Mouse (Mus musculus): ENCODE measurements around the gene Ube2e2. TPM values are rescaled to one million over a fixed set of nuclear protein-coding genes. Genes with fewer than 3 reads are reported as not detected.
"Not testable (repeated sequence)": the region's sequence is repeated elsewhere in the genome, so short reads cannot be mapped to it uniquely, and the experiment has no call there.

The Ube2e2 gene
- polyA plus RNA-seq, 1 experiment from 2014 or later, result 87.6 TPM

GRCm38 (mm10) chr14:18547541-18547940 lies 346.5 kb downstream of the Ube2e2 start:
- H3K36me3 ChIP-seq, result no peaks in the 10 kb centered on the region
- no peaks in the 10 kb centered on the region for H3K27me3 ChIP-seq
- no peak overlapping the region for H3K9ac ChIP-seq
- H3K4me2 ChIP-seq (replicated peaks), result no peak overlapping the region
- no peaks in the 10 kb centered on the region for H3K4me1 ChIP-seq
- 35% methylated on average over 5 of the region's 5 CpGs for WGBS
- no peak for ATAC-seq (ENCODE audit: insufficient number of reproducible peaks, low FRiP score, low TSS enrichment, low read depth)
- H3K4me3 ChIP-seq (replicated peaks), result no peak overlapping the region
- H3K9me3 ChIP-seq (replicated peaks), result no peaks in the 10 kb centered on the region
- H3K27ac ChIP-seq (replicated peaks), result no peak overlapping the region

GRCm38 (mm10) chr14:18539092-18539491 lies 355.0 kb downstream of the Ube2e2 start:
- H3K27ac ChIP-seq (replicated peaks); H3K4me2 ChIP-seq (replicated peaks); H3K9me3 ChIP-seq (replicated peaks); H3K36me3 ChIP-seq; H3K9ac ChIP-seq; H3K27me3 ChIP-seq; H3K4me3 ChIP-seq (replicated peaks); ATAC-seq (ENCODE audit: insufficient number of reproducible peaks, low FRiP score, low TSS enrichment, low read depth); H3K4me1 ChIP-seq: not testable (repeated sequence)
- 86% methylated on average over 4 of the region's 4 CpGs for WGBS

DNA sequence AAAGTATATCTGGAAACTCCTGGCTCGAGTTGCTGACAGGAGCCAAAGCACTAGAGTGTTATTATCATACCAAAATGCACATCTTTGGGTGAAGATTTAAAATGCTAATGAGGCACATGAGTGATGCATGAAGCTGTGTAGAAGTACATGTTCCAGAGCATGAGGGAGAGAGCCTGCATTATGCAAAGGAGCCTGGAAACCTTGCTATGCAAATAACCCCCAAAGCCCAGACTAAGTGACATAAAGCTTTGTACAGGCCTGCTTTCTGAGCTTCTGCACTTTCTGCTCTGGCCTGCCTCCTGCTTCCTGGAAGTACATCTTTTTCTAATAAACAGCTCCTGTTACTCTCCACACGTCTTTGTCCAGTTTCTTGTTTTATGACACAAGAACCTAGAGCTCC lies 363.2 kb downstream of the Ube2e2 start:
- Histone ChIP-seq H3K9me3 (replicated peaks) (no peaks in the 10 kb centered on the region), H3K4me2 (replicated peaks) (no peak overlapping the region), H3K9ac (no peak overlapping the region), H3K27me3 (no peaks in the 10 kb centered on the region), H3K36me3 (no peaks in the 10 kb centered on the region), H3K4me1 (no peaks in the 10 kb centered on the region), H3K27ac (replicated peaks) (no peak overlapping the region), H3K4me3 (replicated peaks) (no peak overlapping the region)
- ATAC-seq (ENCODE audit: insufficient number of reproducible peaks, low FRiP score, low TSS enrichment, low read depth), result no peak
- WGBS, result 53% methylated on average over 2 of the region's 2 CpGs

GRCm38 (mm10) chr14:18530496-18530895 lies 363.6 kb downstream of the Ube2e2 start:
- ATAC-seq (ENCODE audit: insufficient number of reproducible peaks, low FRiP score, low TSS enrichment, low read depth), result no peak
- Histone ChIP-seq H3K4me2 (replicated peaks) (no peak overlapping the region), H3K27me3 (no peaks in the 10 kb centered on the region), H3K4me3 (replicated peaks) (no peak overlapping the region), H3K27ac (replicated peaks) (no peak overlapping the region), H3K4me1 (no peaks in the 10 kb centered on the region), H3K9ac (no peak overlapping the region), H3K9me3 (replicated peaks) (no peaks in the 10 kb centered on the region), H3K36me3 (no peaks in the 10 kb centered on the region)
- 63% methylated on average over 4 of the region's 4 CpGs for WGBS

All from embryonic facial prominence, embryonic 15.5 days (tissue).